Mouse (Mus musculus) megakaryocyte, embryonic 14.5 days (primary cell): ENCODE data around the gene Cdkn2a.

Source experiments
- FLI1 ChIP-seq: IDR thresholded peaks from 2 replicates; pipeline ENCODE4 v1.6.1; 2012; ENCODE audit warnings: low read length, inconsistent platforms, mixed read lengths
- GATA1 ChIP-seq: IDR thresholded peaks from 3 replicates; pipeline ENCODE4 v1.6.1; 2012; ENCODE audit warnings: mixed read lengths, low read length, inconsistent platforms, borderline replicate concordance

GRCm38 (mm10) chr4:89282036-89282566, 12.4 kb downstream of the Cdkn2a start:
- no peak for TF ChIP-seq GATA1
- no peak for TF ChIP-seq FLI1
